Mouse (Mus musculus) erythroblast, embryonic 14.5 days (primary cell): ENCODE measurements around the gene Ces5a.

Source experiments
- GATA1 ChIP-seq: IDR thresholded peaks from 2 replicates; pipeline ENCODE4 v1.6.1; 2012; ENCODE audit warnings: low read length, inconsistent platforms, mixed read lengths
- TAL1 ChIP-seq: IDR thresholded peaks from 3 replicates; pipeline ENCODE4 v1.6.1; 2012; ENCODE audit warnings: low read length, inconsistent platforms, mixed read lengths

GRCm38 (mm10) chr8:93499437-93499836 lies 36.2 kb downstream of the Ces5a start:
- TF ChIP-seq GATA1 (no peak), TAL1 (no peak)
